Mouse (Mus musculus) heart, postnatal 25 days (tissue): ENCODE measurements around the gene Gm5129. TPM values are rescaled to one million over a fixed set of nuclear protein-coding genes. Genes with fewer than 3 reads are reported as not detected.
"Not testable (repeated sequence)": the region's sequence is repeated elsewhere in the genome, so short reads cannot be mapped to it uniquely, and the experiment has no call there.

ENCODE experiments used
- DNase-seq: peaks from one replicate; pipeline ENCODE4 v3.0.0; 2022; ENCODE audit warnings: low spot score
- intact Hi-C: fragments of 180-260 bp; cut with DNase I; formaldehyde crosslinking; loops from one replicate; pipeline ENCODE4 v1.15.1; 2025
- total RNA-seq, 2 experiments: library from RNA; stranded (reverse); gene quantifications; 2 replicates each; pipeline ENCODE4 v1.2.3; 2021

Gm5129 gene
- total RNA-seq, 2 experiments from 2014 or later, result not detected

- no peak for DNase-seq
- intact Hi-C loops, result loop anchor here (5.0 kb wide), 1 partner anchor 163 kb away; no protein-coding TSS in a partner anchor
Observed at GRCm38 (mm10) chr5:29734831-29735510, 765 bp downstream of the Gm5129 start.

- intact Hi-C loops, DNase-seq: not testable (repeated sequence)
Observed at GRCm38 (mm10) chr5:29726070-29726469, 9.7 kb downstream of the Gm5129 start.

- DNase-seq, result no peak
- intact Hi-C loops, result no loop called here
Observed at GRCm38 (mm10) chr5:29725369-29725768, 10.4 kb downstream of the Gm5129 start.

DNA sequence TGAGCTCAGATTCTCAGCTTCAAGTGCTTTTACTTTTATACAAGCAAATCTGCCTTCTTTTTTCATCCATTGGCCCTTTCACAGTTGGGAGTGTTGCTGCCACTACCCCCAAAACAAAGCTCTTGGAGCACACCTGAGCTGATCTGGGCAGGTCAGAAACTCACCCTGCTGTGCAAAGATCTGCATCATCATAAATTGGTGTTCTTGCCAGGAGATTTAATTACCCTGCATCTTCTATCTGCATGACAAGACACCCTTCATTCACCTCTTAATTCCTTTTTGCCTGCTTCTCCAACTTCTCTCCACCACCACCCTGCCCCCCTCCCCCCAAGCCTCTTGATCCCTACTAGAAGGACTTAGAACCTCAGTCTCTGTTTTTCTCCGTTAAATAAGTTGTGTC, 14.6 kb downstream of the Gm5129 start:
- intact Hi-C loops, result no loop called here
- DNase-seq, result no peak

GRCm38 (mm10) chr5:29712906-29713305, 22.8 kb downstream of the Gm5129 start:
- intact Hi-C loops, result no loop called here
- no peak for DNase-seq

GRCm38 (mm10) chr5:29711631-29712030, 24.1 kb downstream of the Gm5129 start:
- DNase-seq, result no peak
- intact Hi-C loops, result no loop called here

DNA sequence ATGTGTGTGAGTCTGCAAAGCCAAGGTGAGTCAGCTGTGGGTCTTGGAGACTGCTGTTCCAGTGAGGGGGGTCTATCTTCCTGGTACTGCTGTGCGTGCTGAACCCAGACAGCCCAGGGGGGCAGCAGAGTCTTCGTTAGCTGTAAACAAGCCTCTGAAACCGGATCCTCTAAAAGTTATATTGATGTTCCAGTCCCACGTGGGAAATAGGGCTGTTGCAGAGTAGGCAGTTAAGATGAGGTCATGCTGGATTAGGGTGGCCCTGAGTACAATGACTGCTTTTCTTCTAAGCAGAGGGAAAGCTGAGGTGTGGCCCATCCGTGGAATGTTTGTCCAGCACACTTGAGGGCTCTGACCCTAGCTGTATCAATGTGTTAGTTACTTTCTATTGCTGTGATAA, 27.5 kb downstream of the Gm5129 start:
- DNase-seq, result no peak
- intact Hi-C loops, result no loop called here

GRCm38 (mm10) chr5:29707241-29707640, 28.5 kb downstream of the Gm5129 start:
- DNase-seq, result no peak
- intact Hi-C loops, result no loop called here

GRCm38 (mm10) chr5:29699520-29700202, 36.1 kb downstream of the Gm5129 start:
- no peak for DNase-seq
- intact Hi-C loops, result no loop called here

DNA sequence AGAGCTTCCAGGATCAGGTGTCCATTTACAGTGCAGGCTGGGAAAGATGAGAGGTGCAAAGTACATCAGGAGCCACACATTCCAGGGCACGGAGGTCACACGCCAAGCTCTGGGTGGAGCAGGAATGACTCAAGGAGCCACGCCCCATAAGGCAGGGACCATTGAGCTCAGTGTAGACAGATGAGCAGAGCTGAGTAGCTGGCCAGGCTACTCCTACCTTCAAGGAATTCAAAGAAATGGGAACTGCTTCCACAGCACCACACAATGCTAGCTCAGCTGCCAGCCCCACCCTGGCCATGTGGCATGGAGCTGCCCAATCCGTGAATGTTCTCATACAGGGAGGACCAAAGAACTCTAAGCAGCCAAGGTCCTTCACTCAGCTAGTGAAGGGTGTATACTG, 37.2 kb downstream of the Gm5129 start:
- no peak for DNase-seq
- intact Hi-C loops, result no loop called here

DNA sequence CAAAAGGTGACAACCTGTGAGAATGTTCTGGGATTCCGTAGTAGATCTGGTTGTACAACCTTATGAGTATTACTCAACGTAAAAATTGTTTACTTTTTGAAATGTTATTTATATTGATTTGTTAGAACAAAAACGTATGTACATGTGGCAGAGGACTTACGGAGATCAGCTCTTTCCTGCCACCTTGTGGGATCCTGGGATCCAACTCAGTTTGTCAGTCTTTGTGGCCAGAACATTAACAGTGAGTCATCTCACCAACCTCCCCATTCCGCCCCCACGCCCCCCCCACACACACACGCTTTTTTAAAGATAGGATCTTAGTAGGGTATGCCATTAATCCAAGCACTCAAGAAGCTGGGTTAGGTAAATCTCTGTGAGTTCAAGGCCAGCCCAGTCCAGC, 47.4 kb downstream of the Gm5129 start:
- intact Hi-C loops, result no loop called here
- DNase-seq, result no peak

GRCm38 (mm10) chr5:29687671-29688070, 48.1 kb downstream of the Gm5129 start:
- DNase-seq, result no peak

More at GRCm38 (mm10) chr5:29687671-29688070, 48.1 kb downstream of the Gm5129 start:
- intact Hi-C loops, result loop anchor here (1.0 kb wide), 1 partner anchor 298 kb away; no protein-coding TSS in a partner anchor

Other genes starting within 250 kb of the Gm5129 start
- gene Ube3c, start 166.7 kb downstream of the Gm5129 start, total RNA-seq, result 10 to 100 TPM; 40.3 to 41.5 TPM
- gene Dnajb6, start 248 bp downstream of the Gm5129 start, total RNA-seq, result 10 to 100 TPM; 64.7 to 68.7 TPM